28 mouse cellular contexts compared by ENCODE assay signal in genomic region chr10:53272228-53272627, GRCm38 (mm10).
"Had no signal": no experiment of that assay in that cellular context is flagged by ENCODE, and none has a peak within 500 bp of the region (broad histone marks: within the 10 kb centered on the region; RNA-seq: fewer than 3 reads in every experiment).

No protein-coding gene starts in this region.

- H3K27ac ChIP-seq: left cerebral cortex, adult 2 months; limb, embryonic 10.5 days; limb, embryonic 12.5 days; limb, embryonic 13.5 days; limb, embryonic 15.5 days; liver, embryonic 13.5 days; liver, embryonic 14.5 days; liver, embryonic 15.5 days; lung, embryonic 15.5 days; macrophage; midbrain, embryonic 10.5 days; midbrain, embryonic 12.5 days; midbrain, embryonic 15.5 days; neural tube, embryonic 12.5 days; neural tube, embryonic 13.5 days had no signal

- DNase-seq: left cerebral cortex, postnatal 4 days; liver; liver, embryonic 13.5 days; lung, adult 18-20 months; lung, adult 2 months; lung, embryonic 14.5 days; lung, postnatal 10 days; lung, postnatal 14 days; lung, postnatal 36 days; lung, postnatal 4 days had no signal

- H3K9me3 ChIP-seq: limb, embryonic 10.5 days; limb, embryonic 12.5 days; limb, embryonic 13.5 days; limb, embryonic 15.5 days; liver, embryonic 13.5 days; liver, embryonic 15.5 days; lung, embryonic 15.5 days; megakaryocyte, embryonic 14.5 days; midbrain, embryonic 10.5 days; midbrain, embryonic 12.5 days; midbrain, embryonic 15.5 days; neural tube, embryonic 12.5 days; neural tube, embryonic 13.5 days had no signal

- H3K4me3 ChIP-seq: left cerebral cortex, adult 2 months; limb, embryonic 10.5 days; limb, embryonic 12.5 days; limb, embryonic 13.5 days; limb, embryonic 15.5 days; liver, embryonic 13.5 days; liver, embryonic 15.5 days; lung, embryonic 15.5 days; megakaryocyte, embryonic 14.5 days; midbrain, embryonic 10.5 days; midbrain, embryonic 12.5 days; midbrain, embryonic 15.5 days; myocyte; neural tube, embryonic 12.5 days; neural tube, embryonic 13.5 days had no signal

- H3K27me3 ChIP-seq: limb, embryonic 12.5 days; limb, embryonic 13.5 days; limb, embryonic 15.5 days; liver, embryonic 13.5 days; liver, embryonic 15.5 days; lung, embryonic 15.5 days; megakaryocyte, embryonic 14.5 days; midbrain, embryonic 12.5 days; midbrain, embryonic 15.5 days; neural tube, embryonic 12.5 days; neural tube, embryonic 13.5 days had no signal

- H3K9ac ChIP-seq: limb, embryonic 12.5 days; limb, embryonic 13.5 days; limb, embryonic 15.5 days; liver, embryonic 13.5 days; liver, embryonic 14.5 days; liver, embryonic 15.5 days; lung, embryonic 14.5 days; lung, embryonic 15.5 days; midbrain, embryonic 12.5 days; midbrain, embryonic 15.5 days; neural tube, embryonic 12.5 days; neural tube, embryonic 13.5 days had no signal

- ATAC-seq: lung, postnatal 0 days; midbrain, embryonic 15.5 days had no signal

- H3K4me1 ChIP-seq: limb, embryonic 10.5 days; limb, embryonic 12.5 days; limb, embryonic 13.5 days; limb, embryonic 15.5 days; liver, embryonic 13.5 days; liver, embryonic 15.5 days; lung, embryonic 15.5 days; megakaryocyte, embryonic 14.5 days; midbrain, embryonic 10.5 days; midbrain, embryonic 12.5 days; midbrain, embryonic 15.5 days; neural tube, embryonic 12.5 days; neural tube, embryonic 13.5 days had no signal

- H3K4me2 ChIP-seq: limb, embryonic 12.5 days; limb, embryonic 13.5 days; limb, embryonic 15.5 days; liver, embryonic 11.5 days; liver, embryonic 13.5 days; liver, embryonic 15.5 days; lung, embryonic 14.5 days; lung, embryonic 15.5 days; midbrain, embryonic 12.5 days; midbrain, embryonic 15.5 days; neural tube, embryonic 12.5 days; neural tube, embryonic 13.5 days had no signal

- H3K36me3 ChIP-seq: liver, embryonic 13.5 days; liver, embryonic 15.5 days; lung, embryonic 15.5 days; midbrain, embryonic 10.5 days; midbrain, embryonic 12.5 days; midbrain, embryonic 15.5 days; neural tube, embryonic 12.5 days had no signal
